Mouse (Mus musculus) ES-Bruce4 (cell line): ENCODE results near the gene Baiap2.

Source experiments
- CTCF ChIP-seq: IDR thresholded peaks from one replicate; pipeline ENCODE4 v1.8.1; 2011; ENCODE audit warnings: low read depth, low read length
- EP300 ChIP-seq: IDR thresholded peaks from 2 replicates; pipeline ENCODE4 v1.6.1; 2011; ENCODE audit warnings: low read depth, low read length; ENCODE audit not compliant: insufficient read depth
- POLR2A ChIP-seq: IDR thresholded peaks from one replicate; pipeline ENCODE4 v1.8.1; 2011; ENCODE audit warnings: low read length; ENCODE audit not compliant: insufficient read depth

GRCm38 (mm10) chr11:119943428-119943988 is 945 bp downstream of the Baiap2 start:
- TF ChIP-seq CTCF = no peak
- TF ChIP-seq POLR2A = no peak
- no peak for TF ChIP-seq EP300
